ENCODE assay signal across 8 mouse cellular contexts in genomic region chrX:141475110-141475509, GRCm38 (mm10). TPM values are rescaled to one million over a fixed set of nuclear protein-coding genes. Genes with fewer than 3 reads are reported as not detected.
DNase-seq lines count a peak whose midpoint lies in the region; ATAC-seq lines count a peak whose summit lies in the region.

Col4a5 (plus strand) TSS chrX:141475385.

- peak; percentile 53 to 87 for DNase-seq in adrenal gland, adult (ENCODE audit: inconsistent age in 2 of 2, low spot score in 1 of 2)
- peak; percentile 47 to 57 for DNase-seq in cerebellum, postnatal 14 days
- DNase-seq in frontal cortex, postnatal 36 days (ENCODE audit: low spot score in 2 of 2), result peak; percentile 4 to 6
- DNase-seq in hindbrain, embryonic 11.5 days (ENCODE audit: low spot score), result peak; percentile 82
- peak; percentile 20 to 29 for DNase-seq in layer of hippocampus, postnatal 14 days (ENCODE audit: low spot score in 2 of 2)
- DNase-seq in lung, postnatal 14 days, result peak; percentile 55
- DNase-seq in retina, adult 2 months (ENCODE audit: low read depth, low spot score), result peak; percentile 9

- H3K27ac ChIP-seq in hindbrain, embryonic 11.5 days (ENCODE audit: low read depth, low read length), result 0 out of 2 replicates have a peak within 1 kb of the TSS, but pooled peaks have one; percentile 4

- peaks cover 8% of the 10 kb centered on the region; the same call in 1 of the 2 replicates for H3K27me3 ChIP-seq in hindbrain, embryonic 11.5 days (ENCODE audit: control insufficient read depth, insufficient read depth, low read length)

- WGBS in hindbrain, embryonic 11.5 days, result 16% methylated on average over 13 of the region's 13 CpGs

- peak within 1 kb of the TSS; percentile 32 for H3K9ac ChIP-seq in hindbrain, embryonic 11.5 days (ENCODE audit: low read depth, low read length)

- peak within 1 kb of the TSS; percentile 40 for H3K4me3 ChIP-seq in hindbrain, embryonic 11.5 days (ENCODE audit: low read depth, low read length)

- peak within 1 kb of the TSS; percentile 48 for H3K4me2 ChIP-seq in hindbrain, embryonic 11.5 days (replicated peaks; ENCODE audit: low read depth, low read length)

- no peaks in the 10 kb centered on the region for H3K36me3 ChIP-seq in hindbrain, embryonic 11.5 days (ENCODE audit: control insufficient read depth, insufficient read depth, low read length)

- ATAC-seq in hindbrain, embryonic 11.5 days (ENCODE audit: low FRiP score), result peak; percentile 91
- no peak for ATAC-seq in monocyte, adult 5-6 weeks (replicated peaks; ENCODE audit: insufficient number of reproducible peaks, low FRiP score, low TSS enrichment, poor library complexity, severe bottlenecking)

- H3K9me3 ChIP-seq in hindbrain, embryonic 11.5 days (ENCODE audit: control insufficient read depth, low read length), result no peaks in the 10 kb centered on the region

- H3K4me1 ChIP-seq in hindbrain, embryonic 11.5 days (replicated peaks; ENCODE audit: control insufficient read depth, insufficient read depth, low read length), result no peaks in the 10 kb centered on the region

RNA-seq across cellular contexts. Expression of gene Col4a5, which starts in this region (rescaled TPM):
- polyA plus RNA-seq in hindbrain, embryonic 11.5 days (2014; fragmentation: Nextera tagmentation; extraction: Ambion mirVana), result 11.4 and 12.0 TPM in 2 replicates
- 1 to 10 TPM; 7.1 to 7.9 TPM for total RNA-seq in layer of hippocampus, postnatal 14 days (2021)
- total RNA-seq in monocyte, adult 5-6 weeks (2017), result 0.10 TPM in 1 of 3 replicates, not detected in the others

Comparison
In these comparisons a context has a peak if more than half of its experiments do, and no peak if none do; other contexts are left out.
1. DNase-seq: peak in every context shown above with its lines; median percentile 82 in hindbrain, embryonic 11.5 days; 70 in adrenal gland, adult; 55 in lung, postnatal 14 days; 52 in cerebellum, postnatal 14 days; 24 in layer of hippocampus, postnatal 14 days; 9 in retina, adult 2 months; 5 in frontal cortex, postnatal 36 days.